Mouse (Mus musculus): Measurements from ENCODE around the gene Slc22a7.

- TF ChIP-seq POLR2A (IDR thresholded peaks at IDR 0.05; ENCODE audit: borderline replicate concordance, extremely low read depth, insufficient read depth, insufficient read length, poor library complexity, severe bottlenecking), result no peak
- TF ChIP-seq CTCF (IDR thresholded peaks at IDR 0.05; ENCODE audit: borderline replicate concordance, extremely low read depth, insufficient read depth, insufficient read length), result no peak
Measured at GRCm38 (mm10) chr17:46455110-46455691, 16.9 kb upstream of the Slc22a7 start.
